Mouse (Mus musculus) heart, embryonic 15.5 days (tissue): ENCODE results near the gene Acaca. TPM values are rescaled to one million over a fixed set of nuclear protein-coding genes. Genes with fewer than 3 reads are reported as not detected.

Source experiments
- ATAC-seq: fragments of 200-750 bp; cut with Nextera tagmentation; replicated peaks from 2 replicates; pipeline ENCODE4 v1.8.0; 2017; ENCODE audit warnings: low read depth, moderate TSS enrichment; ENCODE audit not compliant: insufficient number of reproducible peaks, insufficient read depth, low FRiP score
- H3K27ac ChIP-seq: fragments of 300-500 bp; sonication (generic); 2 replicates; pipeline ENCODE4 v1.5.1; 2015; ENCODE audit warnings: mild to moderate bottlenecking, inconsistent platforms
- H3K27me3 ChIP-seq: fragments of 300-500 bp; sonication (generic); 2 replicates; pipeline ENCODE4 v1.6.1; 2015; ENCODE audit warnings: inconsistent platforms
- H3K36me3 ChIP-seq: fragments of 300-500 bp; sonication (generic); 2 replicates; pipeline ENCODE4 v1.6.1; 2015; ENCODE audit warnings: mild to moderate bottlenecking, inconsistent platforms
- H3K4me1 ChIP-seq: fragments of 300-500 bp; sonication (generic); replicated peaks from 2 replicates; pipeline ENCODE4 v1.6.1; 2015; ENCODE audit warnings: inconsistent platforms
- H3K4me2 ChIP-seq: fragments of 300-500 bp; sonication (generic); 2 replicates; pipeline ENCODE4 v1.6.1; 2015; ENCODE audit warnings: inconsistent platforms, mild to moderate bottlenecking, moderate library complexity
- H3K4me3 ChIP-seq: fragments of 300-500 bp; sonication (generic); 2 replicates; pipeline ENCODE4 v1.5.1; 2015; ENCODE audit warnings: mild to moderate bottlenecking, inconsistent platforms
- H3K9ac ChIP-seq: fragments of 300-500 bp; sonication (generic); 2 replicates; pipeline ENCODE4 v1.6.1; 2015; ENCODE audit warnings: mild to moderate bottlenecking, inconsistent platforms
- H3K9me3 ChIP-seq: fragments of 300-500 bp; sonication (generic); replicated peaks from 2 replicates; pipeline ENCODE4 v1.6.1; 2016; ENCODE audit warnings: inconsistent platforms
- WGBS: fragments of 180-500 bp; shearing (Covaris S2); methylation state at CpG from one replicate; pipeline ENCODE4 v1.1.7; 2015; ENCODE audit warnings: mixed read lengths; 5-methylcytosine and 5-hydroxymethylcytosine counted together
- polyA plus RNA-seq: library from polyadenylated mRNA; unstranded; fragments of >200 nt; fragmentation: Nextera tagmentation; extraction: Ambion mirVana; gene quantifications from 2 replicates; pipeline ENCODE4 v1.2.1, GENCODE M21; 2015

The Acaca gene
- polyA plus RNA-seq, 1 experiment from 2014 or later: 5.9 TPM

GRCm38 (mm10) chr11:84115646-84116045 is 13.8 kb upstream of the Acaca start:
- no peak overlapping the region for H3K4me2 ChIP-seq
- H3K27me3 ChIP-seq: no peaks in the 10 kb centered on the region
- no peak overlapping the region for H3K4me3 ChIP-seq
- peaks cover 7% of the 10 kb centered on the region; the same call in 1 of the 2 replicates for H3K4me1 ChIP-seq
- H3K27ac ChIP-seq: no peak overlapping the region
- peaks cover 29% of the 10 kb centered on the region for H3K36me3 ChIP-seq
- no peaks in the 10 kb centered on the region for H3K9me3 ChIP-seq
- H3K9ac ChIP-seq: no peak overlapping the region
- WGBS: 43% methylated on average over 9 of the region's 9 CpGs
- no peak for ATAC-seq

- ATAC-seq: no peak
- Histone ChIP-seq H3K27ac (no peak overlapping the region), H3K36me3 (peaks cover 32% of the 10 kb centered on the region), H3K4me2 (no peak overlapping the region), H3K9me3 (no peaks in the 10 kb centered on the region), H3K9ac (no peak overlapping the region), H3K4me1 (peaks cover 7% of the 10 kb centered on the region; the same call in 1 of the 2 replicates), H3K27me3 (no peaks in the 10 kb centered on the region), H3K4me3 (no peak overlapping the region)
- 61% methylated on average over 2 of the region's 2 CpGs for WGBS
Observed at GRCm38 (mm10) chr11:84116221-84116620, 13.3 kb upstream of the Acaca start.

- peaks cover 32% of the 10 kb centered on the region for H3K36me3 ChIP-seq
- H3K27me3 ChIP-seq: no peaks in the 10 kb centered on the region
- no peak for ATAC-seq
- no peak overlapping the region for H3K4me3 ChIP-seq
- H3K4me2 ChIP-seq: no peak overlapping the region
- no peak overlapping the region for H3K9ac ChIP-seq
- H3K4me1 ChIP-seq: peaks cover 7% of the 10 kb centered on the region; the same call in 1 of the 2 replicates
- WGBS: 90% methylated on average over 4 of the region's 4 CpGs
- no peak overlapping the region for H3K27ac ChIP-seq
- H3K9me3 ChIP-seq: no peaks in the 10 kb centered on the region
Observed at GRCm38 (mm10) chr11:84117431-84117830, 12.0 kb upstream of the Acaca start.

GRCm38 (mm10) chr11:84121051-84121956 is 8.2 kb upstream of the Acaca start:
- WGBS: 66% methylated on average over 12 of the region's 12 CpGs
- Histone ChIP-seq H3K4me2 (no peak overlapping the region), H3K4me1 (no peaks in the 10 kb centered on the region), H3K4me3 (no peak overlapping the region), H3K27me3 (no peaks in the 10 kb centered on the region), H3K27ac (no peak overlapping the region), H3K36me3 (peaks cover 38% of the 10 kb centered on the region), H3K9me3 (no peaks in the 10 kb centered on the region), H3K9ac (no peak overlapping the region)
- ATAC-seq: no peak

- no peak overlapping the region for H3K4me2 ChIP-seq
- no peak for ATAC-seq
- WGBS: 78% methylated on average over 4 of the region's 4 CpGs
- no peak overlapping the region; the same call in 1 of the 2 replicates for H3K4me3 ChIP-seq
- no peaks in the 10 kb centered on the region for H3K27me3 ChIP-seq
- no peaks in the 10 kb centered on the region for H3K9me3 ChIP-seq
- H3K36me3 ChIP-seq: peaks cover 11% of the 10 kb centered on the region
- H3K9ac ChIP-seq: no peak overlapping the region
- H3K4me1 ChIP-seq: peaks cover 8% of the 10 kb centered on the region; the same call in 1 of the 2 replicates
- H3K27ac ChIP-seq: no peak overlapping the region
Observed at GRCm38 (mm10) chr11:84127977-84128376, 1.5 kb upstream of the Acaca start.

GRCm38 (mm10) chr11:84129799-84130185 is 320 bp downstream of the Acaca start:
- WGBS: 4% methylated on average over 11 of the region's 11 CpGs
- H3K4me3 ChIP-seq: peak overlapping the region; percentile 76
- no peaks in the 10 kb centered on the region for H3K9me3 ChIP-seq
- H3K4me2 ChIP-seq: peak overlapping the region; percentile 68
- H3K27me3 ChIP-seq: no peaks in the 10 kb centered on the region
- peak overlapping the region; percentile 34 for H3K9ac ChIP-seq
- H3K36me3 ChIP-seq: peaks cover 11% of the 10 kb centered on the region
- H3K27ac ChIP-seq: no peak overlapping the region
- peaks cover 8% of the 10 kb centered on the region; the same call in 1 of the 2 replicates for H3K4me1 ChIP-seq
- no peak for ATAC-seq

GRCm38 (mm10) chr11:84134331-84134860 is 4.9 kb downstream of the Acaca start:
- H3K4me2 ChIP-seq: no peak overlapping the region
- no peak overlapping the region for H3K4me3 ChIP-seq
- ATAC-seq: no peak
- no peak overlapping the region for H3K9ac ChIP-seq
- WGBS: 82% methylated on average over 2 of the region's 2 CpGs
- no peaks in the 10 kb centered on the region for H3K36me3 ChIP-seq
- 0 out of 2 replicates have a peak, but pooled peaks cover 7% of the 10 kb centered on the region for H3K4me1 ChIP-seq
- H3K9me3 ChIP-seq: no peaks in the 10 kb centered on the region
- H3K27ac ChIP-seq: no peak overlapping the region
- no peaks in the 10 kb centered on the region for H3K27me3 ChIP-seq

GRCm38 (mm10) chr11:84136453-84136852 is 7.0 kb downstream of the Acaca start:
- 92% methylated on average over 3 of the region's 3 CpGs for WGBS
- Histone ChIP-seq H3K9ac (no peak overlapping the region), H3K9me3 (no peaks in the 10 kb centered on the region), H3K27me3 (no peaks in the 10 kb centered on the region), H3K4me3 (no peak overlapping the region), H3K4me2 (no peak overlapping the region), H3K36me3 (no peaks in the 10 kb centered on the region), H3K27ac (no peak overlapping the region), H3K4me1 (0 out of 2 replicates have a peak, but pooled peaks cover 4% of the 10 kb centered on the region)
- ATAC-seq: no peak

GRCm38 (mm10) chr11:84141752-84142151 is 12.3 kb downstream of the Acaca start:
- no peaks in the 10 kb centered on the region for H3K9me3 ChIP-seq
- no peak overlapping the region for H3K9ac ChIP-seq
- no peak overlapping the region for H3K4me2 ChIP-seq
- H3K36me3 ChIP-seq: no peaks in the 10 kb centered on the region
- H3K4me1 ChIP-seq: 0 out of 2 replicates have a peak, but pooled peaks cover 4% of the 10 kb centered on the region
- H3K27ac ChIP-seq: no peak overlapping the region
- no peaks in the 10 kb centered on the region for H3K27me3 ChIP-seq
- H3K4me3 ChIP-seq: no peak overlapping the region
- ATAC-seq: no peak
- 46% methylated on average over 2 of the region's 2 CpGs for WGBS

GRCm38 (mm10) chr11:84145201-84145798 is 15.8 kb downstream of the Acaca start:
- no peak overlapping the region for H3K27ac ChIP-seq
- H3K9ac ChIP-seq: no peak overlapping the region
- H3K36me3 ChIP-seq: no peaks in the 10 kb centered on the region
- no peak overlapping the region for H3K4me3 ChIP-seq
- H3K9me3 ChIP-seq: no peaks in the 10 kb centered on the region
- WGBS: 68% methylated on average over 10 of the region's 10 CpGs
- no peak overlapping the region for H3K4me2 ChIP-seq
- no peaks in the 10 kb centered on the region for H3K4me1 ChIP-seq
- no peaks in the 10 kb centered on the region for H3K27me3 ChIP-seq
- ATAC-seq: no peak

- H3K9me3 ChIP-seq: no peaks in the 10 kb centered on the region
- H3K9ac ChIP-seq: no peak overlapping the region
- whole genome bisulfite sequencing: 66% methylated on average over 3 of the region's 3 CpGs
- no peak overlapping the region for H3K4me3 ChIP-seq
- no peaks in the 10 kb centered on the region for H3K4me1 ChIP-seq
- no peak overlapping the region for H3K27ac ChIP-seq
- no peaks in the 10 kb centered on the region for H3K27me3 ChIP-seq
- no peak for ATAC-seq
- no peak overlapping the region for H3K4me2 ChIP-seq
- H3K36me3 ChIP-seq: no peaks in the 10 kb centered on the region
Observed at GRCm38 (mm10) chr11:84146081-84146480, 16.6 kb downstream of the Acaca start.
